Mouse (Mus musculus) C2C12 (cell line): ENCODE results near the gene Pde2a. TPM values are rescaled to one million over a fixed set of nuclear protein-coding genes. Genes with fewer than 3 reads are reported as not detected.

Experiments
- H3K27me3 ChIP-seq: one replicate; pipeline ENCODE4 v1.6.1; 2011; ENCODE audit not compliant: control insufficient read depth, insufficient read depth, insufficient read length
- H3K36me3 ChIP-seq: one replicate; pipeline ENCODE4 v1.6.1; 2011; ENCODE audit not compliant: control insufficient read depth, insufficient read depth
- H3K4me3 ChIP-seq: one replicate; pipeline ENCODE4 v1.5.1; 2011; ENCODE audit warnings: mild to moderate bottlenecking, control low read depth; ENCODE audit not compliant: poor library complexity, insufficient read depth, severe bottlenecking
- H3K79me2 ChIP-seq: one replicate; pipeline ENCODE4 v1.6.1; 2011; ENCODE audit not compliant: control insufficient read depth, insufficient read depth
- H3K79me3 ChIP-seq: one replicate; pipeline ENCODE4 v1.6.1; 2011; ENCODE audit warnings: low read depth, control low read depth
- H3ac ChIP-seq: one replicate; pipeline ENCODE3; 2011; ENCODE audit warnings: low read depth; ENCODE audit not compliant: control insufficient read depth, insufficient read length
- CEBPB ChIP-seq: IDR thresholded peaks from one replicate; pipeline ENCODE4 v1.6.1; 2011; ENCODE audit warnings: low read depth, mild to moderate bottlenecking, control low read depth, moderate library complexity
- CTCF ChIP-seq: IDR thresholded peaks from one replicate; pipeline ENCODE4 v1.5.1; 2011; ENCODE audit not compliant: control insufficient read depth, insufficient read depth, insufficient read length
- FOSL1 ChIP-seq: IDR thresholded peaks from one replicate; pipeline ENCODE4 v1.8.0; 2011; ENCODE audit warnings: mild to moderate bottlenecking, low read length; ENCODE audit not compliant: poor library complexity, insufficient read depth, severe bottlenecking
- MAX ChIP-seq: IDR thresholded peaks from one replicate; pipeline ENCODE4 v1.6.1; 2011; ENCODE audit warnings: mild to moderate bottlenecking, control low read depth
- MYOD1 ChIP-seq: IDR thresholded peaks from one replicate; pipeline ENCODE4 v1.6.1; 2011; ENCODE audit warnings: low read depth; ENCODE audit not compliant: control insufficient read depth, insufficient read length
- MYOG ChIP-seq: IDR thresholded peaks from one replicate; pipeline ENCODE4 v1.6.1; 2011; ENCODE audit not compliant: control insufficient read depth, insufficient read length; ENCODE audit errors: extremely low read depth
- USF1 ChIP-seq: IDR thresholded peaks from one replicate; pipeline ENCODE4 v1.6.1; 2011; ENCODE audit warnings: low read depth, mild to moderate bottlenecking, control low read depth, moderate library complexity
- polyA plus RNA-seq: library from polyadenylated mRNA; unstranded; fragments of >200 nt; fragmentation: generic; extraction: Trizol; gene quantifications from one replicate; pipeline ENCODE4 v1.2.1, GENCODE M21; 2012; ENCODE audit warnings: missing spikeins

Gene Pde2a
- polyA plus RNA-seq, 1 experiment = 2.9 TPM

DNA sequence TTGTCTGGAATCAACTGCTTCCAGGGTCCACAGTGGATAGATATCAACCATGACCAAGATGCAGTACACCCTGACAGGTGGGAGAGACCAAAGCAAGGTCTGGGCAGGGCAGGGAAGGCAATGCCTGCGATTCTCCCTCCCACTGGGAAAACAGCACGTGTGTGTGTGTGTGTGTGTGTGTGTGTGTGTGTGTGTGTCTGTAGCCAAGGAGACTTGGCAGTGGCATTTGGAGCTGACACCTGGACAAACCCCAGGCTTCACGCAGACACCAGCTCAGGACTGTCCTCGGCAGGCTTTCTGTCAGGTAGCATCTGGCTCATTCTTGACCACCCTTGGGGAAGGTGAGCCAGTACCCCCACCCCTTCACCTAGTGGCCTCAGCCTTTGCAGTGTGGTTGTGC lies 58.4 kb downstream of the Pde2a start:
- H3K4me3 ChIP-seq = no peak overlapping the region
- no peaks in the 10 kb centered on the region for H3K27me3 ChIP-seq
- H3K79me3 ChIP-seq = no peaks in the 10 kb centered on the region
- H3K79me2 ChIP-seq = no peaks in the 10 kb centered on the region
- TF ChIP-seq FOSL1 (no peak), CEBPB (no peak), CTCF (no peak), MYOD1 (no peak), USF1 (no peak), MAX (no peak), MYOG (no peak)
- H3ac ChIP-seq = no peak overlapping the region
- no peaks in the 10 kb centered on the region for H3K36me3 ChIP-seq

DNA sequence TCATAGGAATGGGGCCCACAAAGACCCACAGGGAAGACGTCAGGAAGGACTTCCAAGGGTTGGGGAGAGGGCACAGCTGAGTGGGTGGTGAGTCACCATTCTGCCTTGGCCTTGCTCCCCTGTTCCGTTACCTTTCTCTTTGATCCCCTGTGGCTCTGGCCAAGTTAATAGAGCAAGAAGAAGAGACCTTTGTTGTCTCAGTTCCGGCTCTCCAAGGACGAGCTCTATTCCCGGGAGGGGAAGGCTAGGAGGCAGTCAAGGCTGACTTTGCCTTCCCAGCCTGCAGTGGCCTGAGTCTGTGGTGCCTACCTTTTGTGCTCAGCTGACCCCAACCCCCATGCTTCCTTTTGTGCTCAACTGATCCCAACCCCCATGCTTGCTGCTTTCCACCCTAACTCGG lies 59.2 kb downstream of the Pde2a start:
- H3K79me2 ChIP-seq = no peaks in the 10 kb centered on the region
- no peaks in the 10 kb centered on the region for H3K36me3 ChIP-seq
- TF ChIP-seq USF1 (no peak), MYOD1 (no peak), FOSL1 (no peak)
- no peak overlapping the region for H3K4me3 ChIP-seq
- H3ac ChIP-seq = no peak overlapping the region
- no peaks in the 10 kb centered on the region for H3K79me3 ChIP-seq
- no peaks in the 10 kb centered on the region for H3K27me3 ChIP-seq

DNA sequence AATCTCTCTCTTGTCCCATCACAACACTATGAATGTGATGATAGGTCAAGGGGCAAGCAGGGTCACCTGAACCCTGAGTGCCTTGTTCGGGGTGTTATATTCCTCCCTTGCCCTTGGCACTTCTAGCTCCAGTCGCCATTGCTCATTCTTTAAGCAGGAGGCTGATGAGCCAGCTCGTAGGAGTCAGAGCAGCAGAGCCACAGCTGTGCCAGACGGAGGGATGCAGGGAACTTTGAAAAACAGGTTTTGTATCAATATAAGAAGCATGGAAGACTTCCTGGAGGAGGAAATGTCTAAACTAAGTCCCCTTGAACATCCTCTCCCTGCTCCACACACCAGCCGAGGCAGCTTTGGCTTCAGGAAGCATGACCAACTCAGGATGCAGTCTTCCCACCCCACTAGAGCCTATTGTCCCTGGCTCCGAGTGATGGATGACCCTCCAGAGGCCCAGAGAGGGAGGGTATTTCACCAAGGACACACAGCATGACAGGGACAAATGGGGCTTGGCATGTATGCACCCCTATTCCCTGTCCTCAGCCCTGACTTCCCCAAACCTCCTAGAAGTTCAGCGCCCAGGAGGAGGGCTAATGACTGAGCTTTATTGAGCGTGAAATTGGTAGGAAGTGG lies 60.5 kb downstream of the Pde2a start:
- TF ChIP-seq USF1 (no peak), MYOG (no peak), MAX (no peak), FOSL1 (no peak), MYOD1 (no peak), CEBPB (no peak), CTCF (no peak)
- no peaks in the 10 kb centered on the region for H3K79me2 ChIP-seq

DNA sequence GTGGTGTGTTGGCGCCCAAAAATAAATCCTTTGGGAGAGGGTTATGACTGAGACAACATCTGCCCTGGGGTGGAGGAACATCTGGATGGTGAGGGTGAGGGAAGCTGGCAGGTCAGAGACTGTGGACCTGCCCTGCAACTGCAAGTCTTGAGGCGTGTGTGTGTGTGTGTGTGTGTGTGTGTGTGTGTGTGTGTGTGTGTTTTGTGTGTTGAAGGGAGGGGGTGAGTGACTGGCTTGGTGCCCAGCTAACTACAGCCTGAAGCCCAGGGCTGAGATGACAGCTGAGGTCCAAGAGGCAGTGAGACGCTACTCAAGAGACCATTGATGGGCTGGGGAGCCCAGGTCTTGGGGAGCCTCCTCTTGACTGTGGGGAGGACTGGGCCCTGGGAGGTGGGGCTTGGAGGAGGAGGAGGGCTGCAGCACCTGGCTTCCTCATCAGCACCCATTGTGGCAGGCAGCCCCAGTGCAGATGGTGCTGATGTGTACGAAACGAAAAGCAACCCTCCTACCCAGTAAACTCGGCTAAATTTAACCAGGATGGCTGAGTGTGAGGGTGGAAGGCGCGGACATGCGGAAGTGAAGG lies 61.1 kb downstream of the Pde2a start:
- no peak for TF ChIP-seq USF1
- no peak for TF ChIP-seq MAX
- TF ChIP-seq CEBPB = no peak
- no peak for TF ChIP-seq MYOG
- no peak for TF ChIP-seq CTCF
- no peak for TF ChIP-seq FOSL1
- no peak for TF ChIP-seq MYOD1
- peaks cover 4% of the 10 kb centered on the region for H3K27me3 ChIP-seq
- H3K4me3 ChIP-seq = no peak overlapping the region
- H3ac ChIP-seq = no peak overlapping the region
- no peaks in the 10 kb centered on the region for H3K79me3 ChIP-seq
- no peaks in the 10 kb centered on the region for H3K36me3 ChIP-seq
- H3K79me2 ChIP-seq = no peaks in the 10 kb centered on the region

More for the DNA sequence above, 60.5 kb downstream of the Pde2a start:
- Histone ChIP-seq H3K79me3 (no peaks in the 10 kb centered on the region), H3K36me3 (no peaks in the 10 kb centered on the region), H3ac (no peak overlapping the region), H3K4me3 (no peak overlapping the region), H3K27me3 (peaks cover under 1% of the 10 kb centered on the region)

DNA sequence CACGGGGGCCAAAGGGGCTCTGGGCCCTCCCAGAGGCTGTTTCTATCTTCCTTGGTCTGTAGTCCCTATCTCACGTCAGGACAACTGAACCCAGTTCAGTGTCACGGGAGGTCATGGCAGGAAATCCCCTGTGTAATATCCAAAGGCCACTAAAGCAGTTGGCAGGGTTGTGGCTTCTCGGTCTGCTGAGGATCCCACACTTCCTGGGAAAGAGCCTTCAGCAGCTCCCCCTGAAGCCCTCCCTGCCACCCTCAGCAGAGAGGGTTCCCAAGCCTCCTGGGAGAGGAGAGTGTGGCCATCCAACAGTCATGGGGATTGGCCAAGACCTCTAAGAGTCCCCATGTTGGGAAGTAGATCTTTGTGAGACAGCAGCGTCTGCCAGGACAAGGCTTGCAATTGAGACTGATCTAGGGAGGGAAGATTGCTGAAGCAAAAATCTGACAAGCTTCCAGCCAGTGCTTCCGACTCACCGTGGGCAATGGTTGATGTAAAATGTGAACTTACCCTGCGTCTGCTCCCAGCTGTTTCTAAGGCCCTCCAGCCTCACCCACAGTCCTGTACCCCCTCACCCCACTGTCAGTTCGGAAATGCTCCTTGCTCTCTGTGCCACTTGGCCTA lies 62.1 kb downstream of the Pde2a start:
- no peaks in the 10 kb centered on the region for H3K79me2 ChIP-seq
- no peak for TF ChIP-seq MAX
- no peak for TF ChIP-seq FOSL1
- no peak for TF ChIP-seq MYOG
- no peak for TF ChIP-seq CTCF
- no peak for TF ChIP-seq USF1
- no peak overlapping the region for H3K4me3 ChIP-seq
- H3ac ChIP-seq = no peak overlapping the region
- peaks cover 4% of the 10 kb centered on the region for H3K27me3 ChIP-seq
- H3K36me3 ChIP-seq = no peaks in the 10 kb centered on the region
- no peaks in the 10 kb centered on the region for H3K79me3 ChIP-seq
